Mouse (Mus musculus): ENCODE data around the gene Cgref1.

GRCm38 (mm10) chr5:30915456-30915855, 29.9 kb downstream of the Cgref1 start:
- no peak for TF ChIP-seq ZNF384 (IDR thresholded peaks at IDR 0.05; ENCODE audit: low read depth, low read length)
- no peak for TF ChIP-seq ZC3H11A (IDR thresholded peaks at IDR 0.05; ENCODE audit: borderline replicate concordance, low read depth, low read length)
